Mouse (Mus musculus) adrenal gland, postnatal 10 days (tissue): ENCODE data around the gene Dhx40. TPM values are rescaled to one million over a fixed set of nuclear protein-coding genes. Genes with fewer than 3 reads are reported as not detected.

Source experiments
- DNase-seq: peaks from one replicate; pipeline ENCODE4 v3.0.0; 2021; ENCODE audit warnings: mixed read lengths
- long read RNA-seq, 2 experiments: library from polyadenylated mRNA; stranded (forward); transcript quantifications; one replicate each; pipeline ENCODE4 v2.0.0; 2021
- total RNA-seq, 2 experiments: library from RNA; stranded (reverse); gene quantifications; 2 replicates each; pipeline ENCODE4 v1.2.3; 2021

Gene Dhx40
- 10 to 100 TPM; 28.8 to 33.4 TPM for total RNA-seq
- long read RNA-seq, experiment 1, transcript Dhx40-201 (18 exons, 3,813 nt) = major isoform, 16 of 28 reads
- long read RNA-seq, experiment 1, partial matches to known transcripts = 11 of 28 reads
- long read RNA-seq, experiment 1, other reads (novel, unspliced or antisense) = 1 of 28 reads
- long read RNA-seq, experiment 2, partial matches to known transcripts = 7 of 11 reads
- long read RNA-seq, experiment 2, other reads (novel, unspliced or antisense) = 1 of 11 reads

GRCm38 (mm10) chr11:86807505-86807989 is at the start of gene Dhx40:
Gene Dhx40 (minus strand): TSS chr11:86807746.
- peak; percentile 96 for DNase-seq

- DNase-seq = peak; percentile 36
These were observed 48.3 kb upstream of the Dhx40 start for GRCm38 (mm10) chr11:86855639-86856425.

GRCm38 (mm10) chr11:86853081-86853480 is 45.5 kb upstream of the Dhx40 start:
- no peak for DNase-seq

- peak; percentile 45 for DNase-seq
These were observed 45.0 kb upstream of the Dhx40 start for GRCm38 (mm10) chr11:86852534-86853054.

GRCm38 (mm10) chr11:86851714-86852533 is 44.4 kb upstream of the Dhx40 start:
- no peak for DNase-seq

GRCm38 (mm10) chr11:86851234-86851671 is 43.7 kb upstream of the Dhx40 start:
- DNase-seq = peak; percentile 35

GRCm38 (mm10) chr11:86843831-86844230 is 36.3 kb upstream of the Dhx40 start:
- DNase-seq = no peak

- no peak for DNase-seq
These were observed 33.7 kb upstream of the Dhx40 start for GRCm38 (mm10) chr11:86841261-86841660.

GRCm38 (mm10) chr11:86840511-86841154 is 33.1 kb upstream of the Dhx40 start:
- peak; percentile 81 for DNase-seq

- DNase-seq = no peak
These were observed 32.3 kb upstream of the Dhx40 start for GRCm38 (mm10) chr11:86839716-86840447.

GRCm38 (mm10) chr11:86838792-86839191 is 31.2 kb upstream of the Dhx40 start:
- no peak for DNase-seq

- peak; percentile 91 for DNase-seq
These were observed 28.8 kb upstream of the Dhx40 start for GRCm38 (mm10) chr11:86836366-86836765.

- DNase-seq = no peak
These were observed 27.2 kb upstream of the Dhx40 start for GRCm38 (mm10) chr11:86834628-86835338.

GRCm38 (mm10) chr11:86834050-86834449 is 26.5 kb upstream of the Dhx40 start:
- DNase-seq = no peak

- DNase-seq = no peak
These were observed 25.6 kb upstream of the Dhx40 start for GRCm38 (mm10) chr11:86833153-86833552.

- no peak for DNase-seq
These were observed 20.9 kb upstream of the Dhx40 start for GRCm38 (mm10) chr11:86828396-86828795.

- DNase-seq = no peak
These were observed 20.1 kb upstream of the Dhx40 start for GRCm38 (mm10) chr11:86827476-86828245.

GRCm38 (mm10) chr11:86824433-86824832 is 16.9 kb upstream of the Dhx40 start:
- DNase-seq = no peak

- no peak for DNase-seq
These were observed 15.0 kb upstream of the Dhx40 start for GRCm38 (mm10) chr11:86822531-86822930.

GRCm38 (mm10) chr11:86819536-86819935 is 12.0 kb upstream of the Dhx40 start:
- DNase-seq = no peak
